Mouse (Mus musculus): ENCODE measurements around the gene Ssbp2. TPM values are rescaled to one million over a fixed set of nuclear protein-coding genes. Genes with fewer than 3 reads are reported as not detected.

The Ssbp2 gene
- polyA plus RNA-seq, 1 experiment from 2014 or later = 119 TPM

DNA sequence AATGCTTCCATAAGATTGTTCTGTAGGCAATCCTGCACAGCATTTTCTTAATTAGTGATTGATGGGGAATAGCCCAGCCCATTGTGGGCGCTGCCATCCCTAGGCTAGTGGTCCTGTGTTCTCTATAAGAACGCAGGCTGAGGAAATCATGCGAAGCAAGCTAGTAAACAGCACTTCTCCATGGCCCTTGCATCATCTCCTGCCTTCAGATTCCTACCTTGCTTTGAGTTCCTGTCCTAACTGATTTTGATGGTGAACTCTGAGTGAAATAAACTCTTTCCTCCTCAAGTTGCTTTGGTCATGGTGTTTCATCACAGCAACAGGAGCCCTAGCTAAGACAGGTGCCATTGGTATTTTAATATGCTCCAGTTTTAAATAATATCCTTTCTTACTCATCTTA, 41.7 kb downstream of the Ssbp2 start:
- no peak for ATAC-seq (ENCODE audit: insufficient read depth, low FRiP score)

DNA sequence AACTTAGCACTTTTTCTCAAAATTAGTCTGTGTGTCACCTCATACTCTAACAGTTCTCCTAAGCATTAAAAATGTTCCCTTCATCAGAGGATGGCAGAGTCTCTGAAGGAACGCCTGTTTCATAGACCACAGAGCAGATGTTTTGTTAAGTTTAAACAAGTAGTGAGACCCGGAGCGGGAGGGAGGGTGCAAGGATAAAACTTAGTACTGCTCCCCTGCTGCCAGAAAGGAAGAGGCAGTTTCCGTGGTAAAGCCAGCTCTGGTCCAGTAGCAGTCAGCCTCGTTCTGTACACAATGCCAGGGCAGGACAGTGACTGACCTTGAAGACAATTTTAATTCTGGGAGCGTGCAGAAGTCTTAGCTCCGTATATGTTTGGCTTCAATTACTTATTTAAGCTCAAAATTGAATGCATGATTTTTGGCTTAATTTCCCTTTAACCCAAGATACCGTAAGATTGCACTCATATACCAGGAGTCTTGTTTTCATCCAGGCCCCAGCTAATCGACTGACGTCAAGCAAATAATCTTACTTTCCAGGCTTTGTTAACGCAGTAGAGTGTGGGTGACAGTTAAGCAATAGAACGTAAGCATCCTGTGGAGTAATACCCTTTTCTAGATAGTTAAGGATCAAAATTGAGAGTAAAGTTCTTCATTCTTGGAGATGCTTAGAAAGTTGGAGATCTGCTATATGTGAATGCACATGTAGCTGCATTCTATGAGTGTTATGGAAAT, 42.7 kb downstream of the Ssbp2 start:
- Histone ChIP-seq H3K36me3 (ENCODE audit: control insufficient read depth, insufficient read depth, low read length) (no peaks in the 10 kb centered on the region), H3K27ac (ENCODE audit: low read length) (no peak overlapping the region), H3K4me3 (replicated peaks; ENCODE audit: low read length) (no peak overlapping the region), H3K4me2 (ENCODE audit: low read depth, low read length) (no peak overlapping the region), H3K27me3 (ENCODE audit: control insufficient read depth, insufficient read depth, low read length) (no peaks in the 10 kb centered on the region), H3K4me1 (ENCODE audit: control insufficient read depth, insufficient read depth, low read length) (peaks cover 3% of the 10 kb centered on the region; the same call in 1 of the 2 replicates), H3K9ac (ENCODE audit: low read length) (no peak overlapping the region), H3K9me3 (replicated peaks; ENCODE audit: control insufficient read depth, low read length) (no peaks in the 10 kb centered on the region)
- ATAC-seq (ENCODE audit: insufficient read depth, low FRiP score) = no peak
- 62% methylated on average over 12 of the region's 12 CpGs for WGBS

More for the DNA sequence above, 41.7 kb downstream of the Ssbp2 start:
- WGBS = 87% methylated on average over 3 of the region's 3 CpGs
- H3K27ac ChIP-seq (ENCODE audit: low read length) = no peak overlapping the region
- H3K27me3 ChIP-seq (ENCODE audit: control insufficient read depth, insufficient read depth, low read length) = no peaks in the 10 kb centered on the region
- H3K4me3 ChIP-seq (replicated peaks; ENCODE audit: low read length) = no peak overlapping the region
- H3K9ac ChIP-seq (ENCODE audit: low read length) = no peak overlapping the region
- H3K36me3 ChIP-seq (ENCODE audit: control insufficient read depth, insufficient read depth, low read length) = no peaks in the 10 kb centered on the region
- H3K9me3 ChIP-seq (replicated peaks; ENCODE audit: control insufficient read depth, low read length) = no peaks in the 10 kb centered on the region
- H3K4me1 ChIP-seq (ENCODE audit: control insufficient read depth, insufficient read depth, low read length) = peaks cover 3% of the 10 kb centered on the region; the same call in 1 of the 2 replicates
- H3K4me2 ChIP-seq (ENCODE audit: low read depth, low read length) = no peak overlapping the region

DNA sequence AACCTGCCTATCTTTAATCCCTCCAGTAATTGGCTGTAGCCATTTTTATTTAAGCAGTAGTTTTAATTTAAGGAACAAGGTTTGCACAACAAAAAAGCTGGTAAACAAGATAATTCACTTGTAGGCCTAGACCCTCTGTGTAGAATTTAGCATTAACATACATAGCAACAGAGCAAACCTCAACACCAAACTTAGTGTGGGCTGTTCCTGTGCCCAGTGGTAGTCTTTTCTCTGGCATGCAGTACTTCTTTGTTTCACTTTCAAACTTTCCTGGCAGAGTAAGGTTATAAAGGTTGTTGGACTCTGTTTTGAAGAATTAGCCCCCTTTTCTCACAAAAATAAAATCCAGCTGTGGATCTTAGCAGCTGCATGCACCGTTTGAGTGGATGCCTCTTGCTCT, 48.9 kb downstream of the Ssbp2 start:
- H3K9me3 ChIP-seq (replicated peaks; ENCODE audit: control insufficient read depth, low read length) = no peaks in the 10 kb centered on the region
- 0 out of 2 replicates have a peak, but pooled peaks cover 3% of the 10 kb centered on the region for H3K4me1 ChIP-seq (ENCODE audit: control insufficient read depth, insufficient read depth, low read length)
- no peak overlapping the region for H3K9ac ChIP-seq (ENCODE audit: low read length)
- no peaks in the 10 kb centered on the region for H3K27me3 ChIP-seq (ENCODE audit: control insufficient read depth, insufficient read depth, low read length)
- H3K27ac ChIP-seq (ENCODE audit: low read length) = no peak overlapping the region
- H3K4me2 ChIP-seq (ENCODE audit: low read depth, low read length) = no peak overlapping the region
- ATAC-seq (ENCODE audit: insufficient read depth, low FRiP score) = no peak
- H3K4me3 ChIP-seq (replicated peaks; ENCODE audit: low read length) = no peak overlapping the region
- H3K36me3 ChIP-seq (ENCODE audit: control insufficient read depth, insufficient read depth, low read length) = no peaks in the 10 kb centered on the region
- 73% methylated on average over 1 of the region's 1 CpGs for WGBS

DNA sequence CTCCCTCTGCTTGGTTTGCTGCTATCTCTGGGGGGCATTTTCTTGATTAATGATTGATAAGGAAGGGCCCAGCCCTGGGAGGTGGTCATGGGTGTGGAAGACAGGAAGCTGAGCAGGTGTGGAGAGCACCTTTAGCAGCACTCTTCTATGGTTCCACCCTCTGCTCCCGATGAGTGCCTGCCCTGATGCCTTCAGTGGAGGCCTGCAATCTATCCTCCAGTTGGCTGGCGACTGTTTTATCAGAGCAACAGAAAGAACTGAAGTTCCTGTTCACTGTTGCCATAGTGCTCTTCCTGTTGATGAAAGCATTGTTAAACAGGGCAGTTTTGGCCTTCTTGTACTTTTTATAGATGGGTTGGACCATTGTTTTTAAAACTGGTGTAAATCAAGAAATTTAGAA, 49.4 kb downstream of the Ssbp2 start:
- WGBS = 52% methylated on average over 2 of the region's 2 CpGs
- H3K4me3 ChIP-seq (replicated peaks; ENCODE audit: low read length) = no peak overlapping the region
- no peak for ATAC-seq (ENCODE audit: insufficient read depth, low FRiP score)

DNA sequence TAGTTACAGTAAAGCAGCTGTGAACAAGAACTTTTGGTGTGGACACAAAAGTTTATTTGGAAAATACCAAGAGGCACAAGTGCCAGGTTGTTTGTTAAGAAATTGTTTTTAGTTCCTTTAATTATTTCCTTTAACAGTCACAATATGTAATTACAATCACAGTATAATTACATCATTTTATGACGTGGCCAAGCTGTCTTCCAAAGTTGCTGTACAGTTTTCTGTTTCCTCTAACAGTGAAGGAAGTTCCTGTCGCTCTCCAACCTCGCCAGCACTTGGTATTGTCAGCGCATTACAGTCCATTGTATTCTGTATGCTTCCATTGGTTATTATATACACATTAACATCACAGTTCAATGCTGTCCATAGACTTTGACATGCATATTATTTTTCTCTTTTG, 54.9 kb downstream of the Ssbp2 start:
- no peaks in the 10 kb centered on the region for H3K36me3 ChIP-seq (ENCODE audit: control insufficient read depth, insufficient read depth, low read length)
- 84% methylated on average over 4 of the region's 4 CpGs for WGBS

More for the DNA sequence above, 49.4 kb downstream of the Ssbp2 start:
- no peaks in the 10 kb centered on the region for H3K27me3 ChIP-seq (ENCODE audit: control insufficient read depth, insufficient read depth, low read length)
- no peaks in the 10 kb centered on the region for H3K36me3 ChIP-seq (ENCODE audit: control insufficient read depth, insufficient read depth, low read length)
- H3K27ac ChIP-seq (ENCODE audit: low read length) = no peak overlapping the region
- H3K4me2 ChIP-seq (ENCODE audit: low read depth, low read length) = no peak overlapping the region
- no peaks in the 10 kb centered on the region for H3K9me3 ChIP-seq (replicated peaks; ENCODE audit: control insufficient read depth, low read length)
- H3K9ac ChIP-seq (ENCODE audit: low read length) = no peak overlapping the region
- H3K4me1 ChIP-seq (ENCODE audit: control insufficient read depth, insufficient read depth, low read length) = 0 out of 2 replicates have a peak, but pooled peaks cover 3% of the 10 kb centered on the region

DNA sequence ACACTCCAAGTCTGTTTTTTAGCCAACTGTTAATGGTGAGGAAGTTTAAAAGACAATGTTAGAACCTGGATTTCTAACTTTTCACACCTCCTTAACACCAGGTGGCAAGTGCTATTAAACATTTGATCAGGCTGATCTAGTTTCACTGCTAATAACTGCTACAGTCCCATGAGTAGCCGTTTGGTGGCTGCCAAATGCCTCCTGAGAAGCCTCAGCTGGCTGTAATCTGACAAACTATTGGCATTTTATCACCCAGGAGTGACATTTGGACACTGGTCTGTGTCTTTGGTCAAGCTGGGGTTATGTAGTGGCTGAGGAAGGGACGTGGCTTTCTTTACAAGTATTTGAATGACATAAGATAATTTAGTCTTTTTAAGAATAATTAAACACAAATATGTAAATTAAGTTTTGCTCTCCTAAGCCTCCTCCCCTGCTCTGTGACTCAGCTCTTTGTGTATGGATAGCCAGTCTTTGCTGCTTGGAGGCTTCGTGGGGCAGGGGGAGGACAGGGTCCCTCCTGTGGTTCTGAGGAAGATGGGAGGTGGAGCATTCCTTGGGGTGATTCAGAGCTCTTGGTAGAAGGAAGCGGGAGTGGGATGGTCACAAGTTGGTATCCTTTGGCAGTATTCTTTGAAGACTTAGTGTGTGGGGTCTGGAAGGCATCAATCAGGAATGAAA, 60.1 kb downstream of the Ssbp2 start:
- Histone ChIP-seq H3K27ac (ENCODE audit: low read length) (no peak overlapping the region), H3K4me2 (ENCODE audit: low read depth, low read length) (no peak overlapping the region), H3K4me1 (ENCODE audit: control insufficient read depth, insufficient read depth, low read length) (no peaks in the 10 kb centered on the region), H3K36me3 (ENCODE audit: control insufficient read depth, insufficient read depth, low read length) (no peaks in the 10 kb centered on the region), H3K27me3 (ENCODE audit: control insufficient read depth, insufficient read depth, low read length) (no peaks in the 10 kb centered on the region), H3K9ac (ENCODE audit: low read length) (no peak overlapping the region), H3K4me3 (replicated peaks; ENCODE audit: low read length) (no peak overlapping the region), H3K9me3 (replicated peaks; ENCODE audit: control insufficient read depth, low read length) (no peaks in the 10 kb centered on the region)
- 37% methylated on average over 4 of the region's 4 CpGs for WGBS
- ATAC-seq (ENCODE audit: insufficient read depth, low FRiP score) = no peak

More for the DNA sequence above, 54.9 kb downstream of the Ssbp2 start:
- no peak for ATAC-seq (ENCODE audit: insufficient read depth, low FRiP score)
- no peak overlapping the region for H3K27ac ChIP-seq (ENCODE audit: low read length)
- H3K9me3 ChIP-seq (replicated peaks; ENCODE audit: control insufficient read depth, low read length) = no peaks in the 10 kb centered on the region
- no peaks in the 10 kb centered on the region for H3K27me3 ChIP-seq (ENCODE audit: control insufficient read depth, insufficient read depth, low read length)
- H3K9ac ChIP-seq (ENCODE audit: low read length) = no peak overlapping the region
- H3K4me3 ChIP-seq (replicated peaks; ENCODE audit: low read length) = no peak overlapping the region
- H3K4me1 ChIP-seq (ENCODE audit: control insufficient read depth, insufficient read depth, low read length) = no peaks in the 10 kb centered on the region
- no peak overlapping the region for H3K4me2 ChIP-seq (ENCODE audit: low read depth, low read length)

DNA sequence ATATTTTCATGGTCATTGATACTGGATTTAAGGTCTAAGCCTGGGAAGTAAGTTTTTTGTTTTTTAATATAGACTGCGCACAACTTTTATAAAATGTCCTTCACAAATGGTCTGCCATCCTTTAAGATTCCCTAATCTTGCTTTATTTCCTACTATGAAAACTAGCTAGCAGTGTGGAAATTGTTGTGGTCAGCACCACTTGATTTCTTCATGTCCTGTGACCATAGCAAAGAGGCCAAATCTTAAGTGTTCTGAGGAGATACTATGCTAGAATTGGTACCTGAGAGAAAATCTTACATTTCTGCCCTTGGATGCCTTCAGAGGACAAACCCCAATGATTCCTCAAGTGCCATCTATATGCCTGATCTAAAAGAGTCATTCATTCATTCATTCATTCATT, 60.9 kb downstream of the Ssbp2 start:
- H3K27ac ChIP-seq (ENCODE audit: low read length) = no peak overlapping the region
- 98% methylated on average over 1 of the region's 1 CpGs for WGBS
- H3K4me2 ChIP-seq (ENCODE audit: low read depth, low read length) = no peak overlapping the region
- no peak for ATAC-seq (ENCODE audit: insufficient read depth, low FRiP score)
- H3K27me3 ChIP-seq (ENCODE audit: control insufficient read depth, insufficient read depth, low read length) = no peaks in the 10 kb centered on the region
- no peak overlapping the region for H3K9ac ChIP-seq (ENCODE audit: low read length)
- no peak overlapping the region for H3K4me3 ChIP-seq (replicated peaks; ENCODE audit: low read length)
- no peaks in the 10 kb centered on the region for H3K9me3 ChIP-seq (replicated peaks; ENCODE audit: control insufficient read depth, low read length)
- no peaks in the 10 kb centered on the region for H3K4me1 ChIP-seq (ENCODE audit: control insufficient read depth, insufficient read depth, low read length)
- H3K36me3 ChIP-seq (ENCODE audit: control insufficient read depth, insufficient read depth, low read length) = no peaks in the 10 kb centered on the region

DNA sequence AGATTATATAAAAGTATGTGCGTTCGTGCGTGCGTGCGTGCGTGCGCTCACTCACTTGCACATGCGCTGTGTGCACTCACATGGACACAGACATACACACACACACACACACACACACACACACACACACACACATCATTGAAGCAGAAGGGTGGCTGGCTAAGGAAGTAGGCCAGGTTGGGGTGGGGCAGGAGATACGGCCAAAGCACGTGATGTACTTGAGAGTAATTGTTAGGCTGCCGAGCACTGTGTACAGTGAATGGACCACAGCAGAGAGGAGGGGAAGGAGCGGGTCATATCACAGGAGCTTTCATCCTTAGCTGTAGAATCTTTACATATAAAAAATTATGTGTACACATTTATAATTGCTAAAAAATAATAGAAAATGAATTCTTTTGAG, 66.0 kb downstream of the Ssbp2 start:
- WGBS = 89% methylated on average over 12 of the region's 12 CpGs
- H3K9ac ChIP-seq (ENCODE audit: low read length) = no peak overlapping the region
- no peaks in the 10 kb centered on the region for H3K4me1 ChIP-seq (ENCODE audit: control insufficient read depth, insufficient read depth, low read length)
- no peaks in the 10 kb centered on the region for H3K27me3 ChIP-seq (ENCODE audit: control insufficient read depth, insufficient read depth, low read length)
- no peak overlapping the region for H3K4me3 ChIP-seq (replicated peaks; ENCODE audit: low read length)
- H3K36me3 ChIP-seq (ENCODE audit: control insufficient read depth, insufficient read depth, low read length) = no peaks in the 10 kb centered on the region
- H3K27ac ChIP-seq (ENCODE audit: low read length) = no peak overlapping the region
- no peak for ATAC-seq (ENCODE audit: insufficient read depth, low FRiP score)
- H3K9me3 ChIP-seq (replicated peaks; ENCODE audit: control insufficient read depth, low read length) = no peaks in the 10 kb centered on the region
- no peak overlapping the region for H3K4me2 ChIP-seq (ENCODE audit: low read depth, low read length)

DNA sequence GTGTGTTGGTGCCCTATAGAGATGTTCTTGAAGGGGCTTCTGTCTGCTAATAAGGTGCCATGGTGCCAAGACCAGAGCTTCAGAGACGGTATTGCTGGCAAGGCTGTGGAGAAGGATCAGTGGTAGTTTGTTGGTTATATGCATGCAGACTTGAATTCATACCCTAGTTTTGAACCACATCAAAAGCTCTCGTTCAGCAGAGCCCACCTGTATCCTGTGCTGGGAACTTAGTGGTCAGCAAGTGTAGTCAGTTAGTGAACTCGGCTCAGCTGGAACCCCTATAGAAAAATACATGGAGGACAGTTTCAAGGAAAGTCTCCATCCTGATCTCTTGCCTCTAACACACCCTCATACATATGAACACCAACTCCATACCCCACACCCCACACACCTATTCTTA, 69.7 kb downstream of the Ssbp2 start:
- no peaks in the 10 kb centered on the region for H3K4me1 ChIP-seq (ENCODE audit: control insufficient read depth, insufficient read depth, low read length)
- no peak overlapping the region for H3K4me3 ChIP-seq (replicated peaks; ENCODE audit: low read length)
- no peak for ATAC-seq (ENCODE audit: insufficient read depth, low FRiP score)
- H3K4me2 ChIP-seq (ENCODE audit: low read depth, low read length) = no peak overlapping the region
- H3K9me3 ChIP-seq (replicated peaks; ENCODE audit: control insufficient read depth, low read length) = no peaks in the 10 kb centered on the region
- 95% methylated on average over 3 of the region's 3 CpGs for WGBS
- H3K27ac ChIP-seq (ENCODE audit: low read length) = no peak overlapping the region
- no peaks in the 10 kb centered on the region; the same call in 1 of the 2 replicates for H3K36me3 ChIP-seq (ENCODE audit: control insufficient read depth, insufficient read depth, low read length)
- H3K27me3 ChIP-seq (ENCODE audit: control insufficient read depth, insufficient read depth, low read length) = no peaks in the 10 kb centered on the region
- no peak overlapping the region for H3K9ac ChIP-seq (ENCODE audit: low read length)

Data from stomach, embryonic 16.5 days (tissue).